Mouse (Mus musculus): ENCODE data around the gene Prss45. TPM values are rescaled to one million over a fixed set of nuclear protein-coding genes. Genes with fewer than 3 reads are reported as not detected.
"Not testable (repeated sequence)": the region's sequence is repeated elsewhere in the genome, so short reads cannot be mapped to it uniquely, and the experiment has no call there.

The Prss45 gene
- polyA plus RNA-seq, 1 experiment from 2014 or later: 0.29 TPM

- not testable (repeated sequence) for H3K9ac ChIP-seq (ENCODE audit: low read depth, low read length); H3K4me2 ChIP-seq (ENCODE audit: low read length); H3K36me3 ChIP-seq (ENCODE audit: control insufficient read depth, insufficient read depth, low read length); ATAC-seq; H3K27me3 ChIP-seq (replicated peaks; ENCODE audit: control insufficient read depth, insufficient read depth, low read length); H3K9me3 ChIP-seq (ENCODE audit: control insufficient read depth, low read length); H3K27ac ChIP-seq (ENCODE audit: low read depth, low read length); H3K4me1 ChIP-seq (ENCODE audit: control insufficient read depth, insufficient read depth, low read depth, low read length); H3K4me3 ChIP-seq (ENCODE audit: low read length)
These were observed 13.8 kb upstream of the Prss45 start for GRCm38 (mm10) chr9:110820546-110820945.

- no peaks in the 10 kb centered on the region for H3K27me3 ChIP-seq (replicated peaks; ENCODE audit: control insufficient read depth, insufficient read depth, low read length)
- H3K27ac ChIP-seq (ENCODE audit: low read depth, low read length): no peak overlapping the region
- H3K4me1 ChIP-seq (ENCODE audit: control insufficient read depth, insufficient read depth, low read depth, low read length): no peaks in the 10 kb centered on the region
- H3K9me3 ChIP-seq (ENCODE audit: control insufficient read depth, low read length): no peaks in the 10 kb centered on the region
- H3K9ac ChIP-seq (ENCODE audit: low read depth, low read length): no peak overlapping the region
- no peak overlapping the region for H3K4me2 ChIP-seq (ENCODE audit: low read length)
- no peak for ATAC-seq
- no peaks in the 10 kb centered on the region for H3K36me3 ChIP-seq (ENCODE audit: control insufficient read depth, insufficient read depth, low read length)
- WGBS: 82% methylated on average over 7 of the region's 7 CpGs
- no peak overlapping the region for H3K4me3 ChIP-seq (ENCODE audit: low read length)
These were observed 13.0 kb upstream of the Prss45 start for GRCm38 (mm10) chr9:110821436-110821835.

- no peak for ATAC-seq
- Histone ChIP-seq H3K27ac (ENCODE audit: low read depth, low read length) (no peak overlapping the region), H3K4me2 (ENCODE audit: low read length) (no peak overlapping the region), H3K9ac (ENCODE audit: low read depth, low read length) (no peak overlapping the region), H3K4me3 (ENCODE audit: low read length) (no peak overlapping the region), H3K36me3 (ENCODE audit: control insufficient read depth, insufficient read depth, low read length) (no peaks in the 10 kb centered on the region), H3K4me1 (ENCODE audit: control insufficient read depth, insufficient read depth, low read depth, low read length) (no peaks in the 10 kb centered on the region), H3K27me3 (replicated peaks; ENCODE audit: control insufficient read depth, insufficient read depth, low read length) (no peaks in the 10 kb centered on the region), H3K9me3 (ENCODE audit: control insufficient read depth, low read length) (no peaks in the 10 kb centered on the region)
- WGBS: 75% methylated on average over 4 of the region's 4 CpGs
These were observed 9.0 kb upstream of the Prss45 start for GRCm38 (mm10) chr9:110825426-110825825.

GRCm38 (mm10) chr9:110825832-110826231 lies 8.6 kb upstream of the Prss45 start:
- Histone ChIP-seq H3K9ac (ENCODE audit: low read depth, low read length) (no peak overlapping the region), H3K27me3 (replicated peaks; ENCODE audit: control insufficient read depth, insufficient read depth, low read length) (no peaks in the 10 kb centered on the region), H3K9me3 (ENCODE audit: control insufficient read depth, low read length) (no peaks in the 10 kb centered on the region), H3K4me3 (ENCODE audit: low read length) (no peak overlapping the region), H3K4me1 (ENCODE audit: control insufficient read depth, insufficient read depth, low read depth, low read length) (no peaks in the 10 kb centered on the region), H3K4me2 (ENCODE audit: low read length) (no peak overlapping the region), H3K27ac (ENCODE audit: low read depth, low read length) (no peak overlapping the region), H3K36me3 (ENCODE audit: control insufficient read depth, insufficient read depth, low read length) (no peaks in the 10 kb centered on the region)
- ATAC-seq: no peak
- 75% methylated on average over 7 of the region's 7 CpGs for WGBS

- Histone ChIP-seq H3K4me2 (ENCODE audit: low read length) (no peak within 1 kb of the TSS), H3K36me3 (ENCODE audit: control insufficient read depth, insufficient read depth, low read length) (no peaks in the 10 kb centered on the region), H3K27me3 (replicated peaks; ENCODE audit: control insufficient read depth, insufficient read depth, low read length) (no peaks in the 10 kb centered on the region), H3K9ac (ENCODE audit: low read depth, low read length) (no peak within 1 kb of the TSS), H3K4me1 (ENCODE audit: control insufficient read depth, insufficient read depth, low read depth, low read length) (no peaks in the 10 kb centered on the region), H3K4me3 (ENCODE audit: low read length) (no peak within 1 kb of the TSS), H3K9me3 (ENCODE audit: control insufficient read depth, low read length) (no peaks in the 10 kb centered on the region), H3K27ac (ENCODE audit: low read depth, low read length) (no peak within 1 kb of the TSS)
- WGBS: 86% methylated on average over 3 of the region's 3 CpGs
- ATAC-seq: no peak
These were observed 8.0 kb upstream of the Prss45 start, which contains the start of gene Prss43 for GRCm38 (mm10) chr9:110826390-110826789. Prss43 (plus strand) TSS chr9:110826690.

GRCm38 (mm10) chr9:110833021-110833420 lies 1.4 kb upstream of the Prss45 start:
- H3K27ac ChIP-seq (ENCODE audit: low read depth, low read length): no peak overlapping the region
- no peak overlapping the region for H3K4me3 ChIP-seq (ENCODE audit: low read length)
- H3K4me2 ChIP-seq (ENCODE audit: low read length): no peak overlapping the region
- H3K36me3 ChIP-seq (ENCODE audit: control insufficient read depth, insufficient read depth, low read length): no peaks in the 10 kb centered on the region
- no peaks in the 10 kb centered on the region for H3K9me3 ChIP-seq (ENCODE audit: control insufficient read depth, low read length)
- no peak for ATAC-seq
- H3K27me3 ChIP-seq (replicated peaks; ENCODE audit: control insufficient read depth, insufficient read depth, low read length): no peaks in the 10 kb centered on the region
- WGBS: 80% methylated on average over 5 of the region's 5 CpGs
- H3K9ac ChIP-seq (ENCODE audit: low read depth, low read length): no peak overlapping the region
- H3K4me1 ChIP-seq (ENCODE audit: control insufficient read depth, insufficient read depth, low read depth, low read length): no peaks in the 10 kb centered on the region

GRCm38 (mm10) chr9:110834961-110835360 lies 573 bp downstream of the Prss45 start:
- no peaks in the 10 kb centered on the region for H3K27me3 ChIP-seq (replicated peaks; ENCODE audit: control insufficient read depth, insufficient read depth, low read length)
- no peak for ATAC-seq
- no peaks in the 10 kb centered on the region for H3K9me3 ChIP-seq (ENCODE audit: control insufficient read depth, low read length)
- no peak overlapping the region for H3K4me2 ChIP-seq (ENCODE audit: low read length)
- no peak overlapping the region for H3K9ac ChIP-seq (ENCODE audit: low read depth, low read length)
- H3K27ac ChIP-seq (ENCODE audit: low read depth, low read length): no peak overlapping the region
- H3K4me3 ChIP-seq (ENCODE audit: low read length): no peak overlapping the region
- H3K4me1 ChIP-seq (ENCODE audit: control insufficient read depth, insufficient read depth, low read depth, low read length): no peaks in the 10 kb centered on the region
- WGBS: 40% methylated on average over 10 of the region's 10 CpGs
- H3K36me3 ChIP-seq (ENCODE audit: control insufficient read depth, insufficient read depth, low read length): no peaks in the 10 kb centered on the region

- Histone ChIP-seq H3K4me1 (ENCODE audit: control insufficient read depth, insufficient read depth, low read depth, low read length) (no peaks in the 10 kb centered on the region), H3K9ac (ENCODE audit: low read depth, low read length) (no peak overlapping the region), H3K27me3 (replicated peaks; ENCODE audit: control insufficient read depth, insufficient read depth, low read length) (no peaks in the 10 kb centered on the region), H3K4me3 (ENCODE audit: low read length) (no peak overlapping the region), H3K36me3 (ENCODE audit: control insufficient read depth, insufficient read depth, low read length) (no peaks in the 10 kb centered on the region), H3K9me3 (ENCODE audit: control insufficient read depth, low read length) (no peaks in the 10 kb centered on the region), H3K4me2 (ENCODE audit: low read length) (no peak overlapping the region), H3K27ac (ENCODE audit: low read depth, low read length) (no peak overlapping the region)
- ATAC-seq: no peak
- WGBS: 54% methylated on average over 2 of the region's 2 CpGs
These were observed 1.7 kb downstream of the Prss45 start for GRCm38 (mm10) chr9:110836112-110836511.

GRCm38 (mm10) chr9:110840905-110841304 lies 6.5 kb downstream of the Prss45 start:
- WGBS: 68% methylated on average over 6 of the region's 6 CpGs
- Histone ChIP-seq H3K9ac (ENCODE audit: low read depth, low read length) (no peak overlapping the region), H3K27ac (ENCODE audit: low read depth, low read length) (no peak overlapping the region), H3K36me3 (ENCODE audit: control insufficient read depth, insufficient read depth, low read length) (no peaks in the 10 kb centered on the region), H3K9me3 (ENCODE audit: control insufficient read depth, low read length) (no peaks in the 10 kb centered on the region), H3K27me3 (replicated peaks; ENCODE audit: control insufficient read depth, insufficient read depth, low read length) (no peaks in the 10 kb centered on the region), H3K4me1 (ENCODE audit: control insufficient read depth, insufficient read depth, low read depth, low read length) (no peaks in the 10 kb centered on the region), H3K4me2 (ENCODE audit: low read length) (no peak overlapping the region), H3K4me3 (ENCODE audit: low read length) (no peak overlapping the region)
- no peak for ATAC-seq

- Histone ChIP-seq H3K4me2 (ENCODE audit: low read length) (no peak overlapping the region), H3K4me3 (ENCODE audit: low read length) (no peak overlapping the region), H3K9ac (ENCODE audit: low read depth, low read length) (no peak overlapping the region), H3K9me3 (ENCODE audit: control insufficient read depth, low read length) (no peaks in the 10 kb centered on the region), H3K36me3 (ENCODE audit: control insufficient read depth, insufficient read depth, low read length) (no peaks in the 10 kb centered on the region), H3K27ac (ENCODE audit: low read depth, low read length) (no peak overlapping the region), H3K27me3 (replicated peaks; ENCODE audit: control insufficient read depth, insufficient read depth, low read length) (no peaks in the 10 kb centered on the region), H3K4me1 (ENCODE audit: control insufficient read depth, insufficient read depth, low read depth, low read length) (no peaks in the 10 kb centered on the region)
- WGBS: 85% methylated on average over 2 of the region's 2 CpGs
- ATAC-seq: no peak
These were observed 7.0 kb downstream of the Prss45 start for GRCm38 (mm10) chr9:110841438-110841837.

All from hindbrain, embryonic 16.5 days (tissue).